Mouse (Mus musculus) heart, adult 2 months (tissue): Measurements from ENCODE around the gene Psma7.

ENCODE experiments used
- CTCF ChIP-seq: fragments of 200-600 bp; IDR thresholded peaks from 2 replicates; pipeline ENCODE4 v1.8.1; 2022; ENCODE audit warnings: antibody characterized with exemption, mild to moderate bottlenecking, moderate library complexity
- EP300 ChIP-seq: fragments of 200-500 bp; IDR thresholded peaks from 2 replicates; pipeline ENCODE4 v1.6.1; 2011; ENCODE audit warnings: low read depth, low read length, control low read depth; ENCODE audit not compliant: insufficient read depth

DNA sequence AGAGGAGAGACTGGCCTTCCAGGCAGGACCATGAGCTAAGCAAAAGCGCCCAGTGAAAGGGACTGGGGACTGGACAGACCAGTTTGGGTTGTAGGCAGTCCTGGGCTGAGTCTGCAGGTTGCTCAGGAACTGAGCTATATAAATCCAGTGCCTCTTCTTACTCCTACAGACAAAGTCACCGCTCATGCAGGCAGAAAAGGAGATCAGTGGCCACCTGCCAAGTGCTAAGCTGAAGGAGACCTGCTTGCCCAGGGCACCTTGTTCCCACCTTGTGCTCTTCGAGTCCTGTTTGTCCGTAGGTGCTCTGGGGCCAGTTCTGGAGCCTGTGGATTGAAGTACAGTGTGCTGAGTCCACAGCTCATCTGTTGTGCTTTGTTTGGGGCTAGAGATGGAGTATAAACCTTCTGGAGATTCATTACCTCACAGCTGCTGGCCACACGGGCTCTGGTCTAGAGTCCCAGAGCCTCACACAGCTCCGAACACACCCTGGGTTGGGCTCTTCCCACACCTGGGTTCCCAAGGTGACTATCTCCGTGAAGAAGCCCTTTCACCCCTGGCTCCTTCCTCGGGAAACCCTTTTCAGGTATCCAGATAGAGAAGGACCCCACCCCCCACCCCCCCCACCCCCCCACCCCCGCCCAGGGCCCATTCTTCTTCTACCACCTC lies 35.7 kb downstream of the Psma7 start:
- TF ChIP-seq CTCF (no peak), EP300 (no peak)
